Mouse (Mus musculus) megakaryocyte progenitor cell, adult 5-6 weeks (primary cell): Measurements from ENCODE around the gene Timm44. TPM values are rescaled to one million over a fixed set of nuclear protein-coding genes. Genes with fewer than 3 reads are reported as not detected.
A peak's percentile ranks its signal among the peaks of the same experiment; 100 is the strongest.
"Not testable (repeated sequence)": the region's sequence is repeated elsewhere in the genome, so short reads cannot be mapped to it uniquely, and the experiment has no call there.

Experiments used
- ATAC-seq: replicated peaks from 2 replicates; pipeline ENCODE4 v1.8.0; 2016; ENCODE audit warnings: mild to moderate bottlenecking, moderate TSS enrichment, inconsistent platforms; ENCODE audit not compliant: poor library complexity
- total RNA-seq, 2 experiments: library from RNA; stranded (forward) in 1 of 2; stranded (reverse) in 1 of 2; fragments of 157-497, 149-512 nt in 1 of 2; fragments of 200-1000 nt in 1 of 2; gene quantifications; 2 replicates each; pipeline versions ENCODE4 v1.2.3 to v1.2.4; 2015 to 2017

The Timm44 gene
- total RNA-seq, 2 experiments from 2014 or later = 89.1 to 128 TPM

DNA sequence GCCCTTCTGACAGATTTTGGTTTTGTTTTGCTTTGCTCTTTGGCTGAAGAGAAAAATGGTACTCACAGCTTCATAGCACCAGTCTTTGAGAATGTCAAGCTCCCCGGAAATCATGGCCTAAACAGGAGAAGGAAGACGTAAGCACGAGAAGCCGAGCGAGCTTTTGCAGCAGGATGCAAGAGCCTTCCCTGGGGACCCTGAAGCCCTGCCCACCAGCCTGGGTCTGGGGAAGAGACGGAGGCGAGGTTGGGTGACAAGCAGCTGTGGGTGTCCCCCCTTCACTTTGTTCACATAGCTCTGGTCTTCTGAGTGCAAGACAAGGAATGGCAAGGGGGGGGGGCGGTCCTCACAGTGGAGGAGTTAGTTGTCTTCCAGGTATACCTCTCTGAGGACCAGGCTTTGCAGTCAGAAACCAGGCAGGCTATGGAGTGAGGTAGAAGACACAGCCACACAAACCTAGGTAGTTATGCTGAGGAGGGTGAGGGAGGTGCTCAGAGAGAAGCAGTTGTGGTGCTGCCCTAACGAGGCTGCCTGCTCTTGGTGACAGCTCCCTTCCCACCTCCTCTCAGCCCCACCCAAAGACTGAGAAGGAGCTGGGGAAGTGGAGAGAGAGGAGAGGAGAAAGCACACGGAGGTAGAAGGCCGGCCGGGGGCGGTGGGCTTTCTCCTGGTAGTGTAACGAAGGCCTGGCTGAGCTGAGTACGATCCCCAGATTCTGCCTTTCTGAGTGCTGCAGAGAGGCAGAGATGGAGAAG is 10.4 kb downstream of the Timm44 start:
- no peak for ATAC-seq

DNA sequence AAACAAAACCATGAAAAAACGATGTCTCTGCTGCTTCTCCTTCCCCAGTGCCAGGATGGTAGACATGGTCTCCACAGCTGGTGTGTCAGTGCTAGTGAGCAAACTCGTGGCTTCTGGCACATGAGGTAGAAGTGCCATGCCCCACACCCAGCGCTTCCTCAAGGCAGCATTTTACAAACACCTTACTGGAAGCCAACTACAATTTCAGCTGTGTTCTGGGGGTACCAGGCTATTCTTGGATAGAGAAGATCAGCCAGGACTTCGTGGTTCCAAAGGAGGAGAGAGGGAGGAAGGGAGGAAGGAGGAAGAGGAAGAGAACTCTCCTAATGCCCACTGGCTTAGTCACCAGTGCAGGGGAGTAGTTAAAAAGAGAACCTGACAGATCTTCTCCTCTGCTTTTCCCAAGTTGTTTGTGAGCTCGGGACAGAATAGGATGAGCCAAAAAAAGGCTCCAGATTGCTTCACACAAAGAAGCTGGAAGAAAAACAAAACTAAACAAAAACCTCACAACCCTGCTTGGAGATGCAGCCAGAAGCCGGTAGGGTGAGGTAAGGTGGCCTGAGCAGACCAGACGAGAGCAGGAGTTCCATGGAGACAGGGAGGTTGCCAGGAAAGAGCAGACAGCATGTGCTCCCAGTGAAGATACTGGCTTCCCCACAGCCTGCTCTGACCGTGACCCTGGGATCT is 12.5 kb downstream of the Timm44 start:
- ATAC-seq = no peak

DNA sequence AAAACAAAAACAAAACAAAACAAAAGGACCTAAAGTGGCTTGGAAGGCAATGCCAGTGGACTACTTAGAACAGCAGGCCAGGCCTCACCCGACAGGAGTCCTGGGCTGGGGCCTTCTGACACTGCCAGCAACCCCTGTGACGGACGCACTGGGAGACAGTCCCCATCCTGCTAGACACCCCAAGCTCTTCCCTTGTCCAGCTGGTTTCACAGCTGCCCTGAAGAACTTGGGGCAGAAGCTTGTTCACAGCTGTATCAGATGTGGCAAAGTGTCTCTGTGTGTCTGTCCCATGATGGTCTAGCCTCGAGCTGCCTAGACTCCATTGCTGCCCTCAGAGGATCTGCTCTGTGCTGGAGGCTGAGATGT is 15.9 kb downstream of the Timm44 start:
- ATAC-seq = no peak

DNA sequence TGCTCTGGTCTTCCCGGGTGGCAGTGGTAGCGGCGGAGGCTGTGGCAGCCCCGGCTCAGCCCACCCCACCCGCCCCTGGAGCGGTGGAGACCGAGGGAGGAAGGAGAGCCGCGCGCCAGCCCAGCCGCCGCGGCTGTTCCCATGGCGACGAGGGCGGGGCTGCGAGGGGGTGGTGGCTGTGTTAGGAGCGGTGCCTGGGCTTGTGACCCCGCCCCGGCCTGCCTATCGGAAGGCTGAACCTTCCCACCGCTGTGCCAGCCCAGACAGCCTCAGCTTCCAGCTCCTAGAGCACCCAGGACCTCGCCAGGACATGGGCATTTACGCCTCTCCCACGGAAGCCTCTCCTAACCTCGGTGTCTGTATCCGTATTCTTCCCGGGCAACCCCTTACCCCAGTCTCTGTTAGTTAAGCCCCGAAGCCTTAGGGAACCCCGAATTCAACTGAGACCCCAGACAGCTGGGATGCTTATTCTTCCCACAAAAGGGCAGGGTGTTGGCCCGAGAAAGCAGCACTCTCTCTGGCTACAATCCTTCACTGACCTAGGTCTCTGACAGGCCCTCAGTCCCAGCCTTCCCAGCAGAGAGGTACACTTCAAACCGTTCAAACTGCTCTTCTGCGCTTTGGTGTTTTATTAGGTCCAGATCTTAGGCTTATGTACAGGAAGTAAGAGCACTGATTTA is 16.4 kb downstream of the Timm44 start, which contains the start of gene Ctxn1:
TSS of gene Ctxn1 (minus strand) at position 150 of the 680 bp plus-strand sequence.
- ATAC-seq = peak; percentile 92

DNA sequence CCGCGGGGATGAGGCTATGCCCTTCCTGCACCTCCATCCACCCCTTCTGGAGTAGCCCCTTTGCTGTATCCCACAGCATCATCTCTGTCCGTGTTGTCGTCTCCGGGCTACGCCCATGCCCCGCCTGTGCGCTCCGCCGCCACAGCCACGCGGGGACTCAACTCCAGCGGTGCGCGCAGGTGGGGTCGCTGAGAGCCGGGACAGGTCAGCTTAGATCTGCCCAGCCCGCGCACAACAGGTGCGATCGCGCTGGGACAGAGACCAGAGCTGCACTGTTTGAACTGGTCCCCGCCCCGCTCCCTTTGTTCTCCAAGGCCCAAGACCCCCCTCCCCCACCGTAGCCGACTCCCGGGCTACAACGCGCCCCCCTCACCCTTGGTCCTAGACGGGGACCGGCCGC is 17.0 kb downstream of the Timm44 start:
- peak; percentile 13 for ATAC-seq

DNA sequence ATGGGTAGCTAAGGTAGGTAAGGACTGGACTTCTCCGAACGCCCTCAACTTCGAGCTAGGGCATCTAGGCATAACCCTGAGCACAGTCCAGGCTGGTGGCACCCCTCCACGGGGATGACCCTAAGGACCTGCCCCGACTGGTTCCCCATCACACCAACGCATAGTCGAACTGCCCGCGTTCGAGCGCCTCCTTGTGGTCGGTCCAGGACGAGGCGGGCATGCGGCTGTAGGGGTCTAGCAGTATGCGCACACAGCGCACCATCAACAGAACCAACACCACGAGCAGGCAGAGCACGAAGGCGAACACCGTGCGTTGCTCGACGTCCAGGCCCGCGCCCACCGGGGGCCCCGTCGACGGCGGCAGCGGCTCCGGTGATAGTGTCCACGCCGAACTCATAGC is 17.5 kb downstream of the Timm44 start:
- peak; percentile 71 for ATAC-seq

DNA sequence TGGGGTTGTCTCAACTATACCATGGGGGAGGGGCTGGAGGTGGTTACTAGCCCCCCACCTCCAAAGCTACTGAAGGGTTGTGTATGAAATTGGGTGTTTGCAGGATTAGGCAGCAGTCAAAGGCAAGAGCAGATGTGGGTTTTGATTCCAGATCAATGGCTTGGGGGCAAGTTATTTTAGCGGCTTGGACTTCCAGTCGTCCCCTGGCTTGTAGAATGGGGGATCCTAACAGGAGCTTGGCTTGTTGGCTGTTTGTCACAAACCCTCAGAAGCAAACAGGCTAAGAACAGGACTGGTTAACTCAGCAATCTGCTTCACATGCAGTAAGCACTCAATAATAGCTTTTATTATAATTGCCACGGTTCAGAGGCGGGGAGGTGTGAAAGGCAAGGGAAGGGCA is 18.4 kb downstream of the Timm44 start:
- ATAC-seq = no peak

DNA sequence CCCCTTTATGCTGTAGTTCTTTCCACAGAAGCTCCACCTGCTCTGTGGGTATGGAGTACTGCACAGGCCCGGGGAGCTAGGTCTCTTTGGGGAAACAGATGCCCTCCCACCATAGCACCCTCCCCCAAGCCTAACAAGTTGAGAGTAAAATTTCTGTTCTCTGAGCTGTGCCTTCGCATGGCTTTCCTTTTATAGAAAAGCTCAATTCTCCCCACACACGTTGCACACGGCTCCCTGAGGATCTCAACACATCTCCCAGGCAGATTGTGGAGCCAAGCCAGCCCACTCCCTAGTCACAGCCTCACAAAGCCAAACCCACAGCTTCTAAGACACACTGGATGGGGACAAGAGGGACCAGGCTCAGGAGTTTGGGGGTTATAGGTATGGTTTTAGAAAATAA is 18.8 kb downstream of the Timm44 start:
- ATAC-seq = no peak

DNA sequence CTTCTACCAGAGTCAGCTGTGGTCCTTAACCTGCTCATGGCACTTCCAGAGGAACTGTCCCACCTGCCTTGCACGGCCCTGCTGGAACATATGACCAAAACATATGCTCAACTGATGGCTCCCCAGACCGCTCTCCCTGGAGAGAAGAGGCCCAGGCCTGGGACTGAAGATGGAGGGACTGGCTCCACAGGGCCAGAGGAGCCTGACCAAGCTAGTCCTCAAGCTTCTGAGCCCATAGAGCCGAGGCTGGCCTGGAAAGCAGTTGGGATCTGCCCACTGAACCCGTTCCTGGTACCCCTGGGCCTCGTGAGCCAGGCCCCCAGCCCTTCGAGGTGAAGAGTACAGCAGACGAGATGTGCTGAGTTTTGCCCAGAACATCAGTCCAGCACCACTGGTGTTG is 20.2 kb downstream of the Timm44 start:
- ATAC-seq = not testable (repeated sequence)

DNA sequence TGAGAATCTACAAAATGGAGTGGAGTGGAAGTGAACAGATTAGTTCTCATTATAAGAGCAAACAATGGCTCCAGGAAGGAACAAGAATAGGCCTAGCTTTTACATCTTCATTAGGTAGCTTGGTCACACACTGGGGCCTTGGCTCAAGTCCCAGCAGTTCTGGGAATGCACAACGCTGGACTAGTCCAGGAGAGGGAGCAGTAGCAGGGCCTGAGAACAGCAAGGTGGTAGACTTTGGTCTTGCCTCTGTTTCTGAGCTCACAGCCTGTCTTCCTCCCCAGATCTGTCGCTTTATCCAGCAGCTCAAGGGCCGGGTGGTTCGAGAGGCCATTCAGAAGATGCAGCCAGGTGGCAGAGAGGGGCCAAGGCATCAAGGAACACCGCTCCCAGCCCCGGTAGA is 21.7 kb downstream of the Timm44 start:
- ATAC-seq = no peak

DNA sequence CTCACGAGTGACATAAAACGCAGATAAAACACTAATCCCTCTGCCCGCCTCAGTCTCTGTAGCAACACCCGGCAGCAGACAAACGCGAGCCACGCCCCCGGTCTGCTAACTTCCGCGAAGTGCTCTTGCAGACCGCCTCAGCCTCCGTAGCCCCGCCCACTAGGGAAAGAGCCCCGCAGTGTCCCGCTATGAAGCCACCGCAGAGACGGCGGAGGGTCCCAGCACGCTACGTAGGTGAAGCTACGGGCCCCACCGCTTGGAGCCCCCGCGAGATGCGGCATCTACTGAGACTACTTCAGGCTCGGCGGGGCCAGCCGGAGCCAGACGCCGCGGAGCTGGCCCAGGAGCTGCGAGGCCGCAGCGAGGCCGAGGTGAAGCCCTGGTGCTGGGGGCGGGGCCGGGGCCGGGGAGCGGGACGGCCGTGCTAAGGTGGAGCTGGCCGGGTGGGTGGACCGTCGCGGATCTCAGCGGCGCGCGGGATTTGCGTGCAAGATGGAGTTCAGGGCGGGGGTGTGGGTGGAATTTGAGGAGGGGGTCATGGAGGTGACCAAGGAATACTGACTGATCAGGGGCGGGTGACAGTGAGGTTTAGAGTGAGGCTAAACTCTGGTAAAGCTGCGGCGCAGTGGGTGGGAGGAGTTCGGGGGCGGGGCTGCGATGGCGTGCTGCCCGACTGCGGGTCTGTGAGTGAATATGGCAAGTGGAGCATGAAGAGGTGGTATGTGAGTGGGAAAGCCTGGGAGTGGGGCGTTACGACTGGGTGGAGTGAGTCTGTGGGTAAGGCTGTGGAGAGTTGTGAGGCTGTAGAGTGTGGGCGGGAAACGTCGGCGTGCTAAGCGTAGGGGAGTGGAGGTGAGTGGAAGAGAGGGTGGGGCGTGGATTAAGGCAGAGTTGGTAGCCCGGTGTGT is 22.5 kb downstream of the Timm44 start, which contains the start of gene Snapc2:
TSS of gene Snapc2 (plus strand) at position 147 of the 908 bp plus-strand sequence.
- peak; percentile 83 for ATAC-seq

DNA sequence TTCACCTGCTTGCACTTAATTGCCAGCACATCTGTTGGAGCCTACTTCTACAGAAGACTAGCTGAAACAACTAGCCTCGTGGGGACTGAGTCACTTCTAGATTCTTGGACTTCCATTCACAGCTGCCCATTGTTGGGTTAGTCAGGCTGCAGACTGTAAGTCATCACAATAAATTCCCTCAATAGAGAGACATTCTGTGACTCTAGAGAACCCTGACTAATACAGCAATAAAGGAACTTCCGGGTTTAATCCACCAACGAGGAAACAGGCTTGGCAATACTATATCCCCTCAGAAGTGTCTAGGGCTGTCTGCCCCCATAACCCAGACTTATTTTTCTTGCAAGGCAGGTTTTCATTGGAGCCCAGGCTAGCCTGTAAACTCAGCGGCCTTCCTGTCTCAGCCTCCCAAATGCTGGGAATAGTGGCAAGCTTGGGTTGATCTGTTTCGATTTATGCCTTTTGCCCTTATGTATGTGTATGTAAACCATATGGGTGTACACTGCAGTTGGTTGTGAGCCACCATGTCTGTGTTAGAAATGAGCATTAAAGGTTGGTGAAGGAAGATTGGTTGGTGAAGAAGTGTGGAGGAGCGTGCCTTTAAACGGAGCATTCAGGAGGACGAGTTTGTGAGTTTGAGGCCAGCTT is 23.5 kb downstream of the Timm44 start:
- no peak for ATAC-seq

DNA sequence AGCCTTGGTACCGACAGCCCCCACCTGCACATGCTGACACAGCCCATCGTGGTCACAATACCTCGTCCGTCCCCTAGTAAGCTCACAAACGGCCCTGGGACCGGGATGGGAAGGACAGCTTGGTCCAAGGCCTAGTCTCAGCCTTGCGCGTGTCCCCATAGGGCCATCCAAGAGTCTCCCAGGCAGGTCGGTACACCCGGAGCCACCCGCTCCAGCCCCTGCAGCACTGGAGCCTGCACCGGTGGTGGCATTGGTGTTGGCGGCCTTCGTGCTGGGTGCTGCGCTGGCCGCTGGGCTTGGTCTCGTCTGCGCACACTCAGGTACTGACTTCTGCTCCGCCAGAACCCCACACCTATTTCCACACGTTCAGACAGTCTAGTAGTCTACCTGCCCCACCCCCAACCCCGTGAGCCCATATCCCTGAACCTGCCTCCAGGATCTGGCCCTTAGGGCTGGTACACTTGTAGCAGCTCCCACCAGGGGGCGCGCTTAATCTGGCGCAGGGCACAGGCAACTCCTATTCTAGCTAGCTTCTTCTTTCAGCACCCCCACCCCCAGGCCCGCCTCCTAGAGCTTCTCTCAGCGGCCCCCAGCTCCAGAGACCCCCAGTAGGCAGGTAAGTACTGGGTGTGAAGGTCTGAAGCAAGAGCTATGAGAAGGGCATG is 25.3 kb downstream of the Timm44 start:
- ATAC-seq = peak; percentile 69

DNA sequence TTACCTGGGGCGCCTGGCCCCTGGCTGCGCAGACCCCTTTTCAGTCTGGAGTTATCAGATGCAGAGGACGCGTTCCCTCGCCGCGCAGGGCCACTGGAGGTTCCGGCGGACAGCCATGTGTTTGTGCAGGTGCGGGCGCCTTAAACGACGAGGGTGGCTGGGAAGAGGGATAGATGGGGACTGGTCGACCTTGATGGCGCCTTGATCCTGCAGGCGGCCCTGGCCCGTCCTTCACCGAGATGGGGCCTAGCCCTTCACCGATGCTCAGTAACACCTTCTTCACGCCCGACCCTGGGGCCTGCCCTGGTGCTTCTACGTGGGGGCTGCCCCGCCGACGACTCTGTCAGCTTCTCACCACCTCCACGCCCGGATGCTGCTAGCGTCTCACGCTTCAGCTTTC is 26.5 kb downstream of the Timm44 start:
- no peak for ATAC-seq

DNA sequence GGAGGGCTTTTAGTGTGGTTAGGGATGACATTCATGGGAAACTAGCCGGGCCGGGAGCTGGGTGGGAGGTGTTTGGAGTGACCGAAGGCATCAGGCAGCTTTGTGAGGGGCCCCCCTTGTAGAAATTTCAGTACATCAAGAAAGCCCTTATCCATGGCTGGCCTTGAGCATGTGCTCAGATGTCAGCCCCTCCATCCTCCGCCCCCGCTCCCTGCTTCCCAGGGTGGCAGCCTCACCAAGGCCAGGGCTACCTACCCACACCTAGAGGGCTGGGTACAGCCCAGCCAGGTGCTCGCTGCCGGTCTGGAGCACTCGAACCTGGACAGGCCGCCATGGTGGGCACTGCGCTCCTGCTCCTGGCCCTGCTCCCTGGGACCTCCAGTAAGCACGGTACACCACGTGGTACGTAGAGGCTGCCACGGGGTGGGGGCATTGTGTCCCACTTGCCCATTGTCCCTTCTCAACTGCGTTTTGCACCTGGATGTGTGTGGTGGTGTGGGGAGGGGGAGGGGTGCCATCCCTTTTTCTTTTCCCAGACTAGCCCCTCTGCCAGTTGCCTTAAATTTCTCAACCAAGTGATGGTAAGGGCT is 27.7 kb downstream of the Timm44 start, which contains the start of gene Tgfbr3l:
TSS of gene Tgfbr3l (plus strand) at position 264 of the 590 bp plus-strand sequence.
- no peak for ATAC-seq

DNA sequence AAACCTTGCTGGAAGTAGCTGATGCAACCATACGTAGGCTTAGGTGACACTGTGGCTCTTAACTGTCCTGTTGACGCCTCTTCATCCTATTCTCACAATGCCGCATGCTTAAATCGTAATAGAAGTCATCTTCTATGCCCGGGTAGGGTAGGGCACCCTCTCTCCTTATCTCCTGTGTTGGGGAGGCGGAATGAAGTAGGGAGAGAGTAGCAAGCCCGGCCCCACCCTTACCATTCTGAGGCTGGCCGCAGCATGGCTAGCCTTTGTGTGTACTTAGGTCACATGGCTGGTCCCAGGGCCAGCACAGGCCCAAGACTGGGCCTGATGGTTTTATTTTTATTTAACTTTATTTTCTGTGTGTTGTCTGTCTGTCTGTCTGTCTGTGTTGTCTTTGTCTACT is 28.5 kb downstream of the Timm44 start:
- no peak for ATAC-seq

DNA sequence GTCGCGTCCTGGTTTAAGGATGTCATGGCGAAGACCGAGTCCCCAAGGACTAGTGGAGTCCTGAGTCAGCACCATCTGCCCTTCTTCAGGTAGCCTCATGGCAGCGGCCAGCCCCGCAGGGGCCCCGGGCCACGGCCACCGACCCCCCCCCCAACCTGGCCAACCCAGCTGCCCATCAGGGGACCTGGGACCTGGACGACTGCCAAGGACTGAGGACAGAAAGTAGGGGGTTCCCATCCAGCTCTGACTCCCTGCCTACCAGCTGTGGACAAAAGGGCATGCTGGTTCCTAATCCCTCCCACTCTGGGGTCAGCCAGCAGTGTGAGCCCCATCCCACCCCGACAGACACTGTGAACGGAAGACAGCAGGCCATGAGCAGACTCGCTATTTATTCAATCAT is 30.0 kb downstream of the Timm44 start:
- no peak for ATAC-seq

DNA sequence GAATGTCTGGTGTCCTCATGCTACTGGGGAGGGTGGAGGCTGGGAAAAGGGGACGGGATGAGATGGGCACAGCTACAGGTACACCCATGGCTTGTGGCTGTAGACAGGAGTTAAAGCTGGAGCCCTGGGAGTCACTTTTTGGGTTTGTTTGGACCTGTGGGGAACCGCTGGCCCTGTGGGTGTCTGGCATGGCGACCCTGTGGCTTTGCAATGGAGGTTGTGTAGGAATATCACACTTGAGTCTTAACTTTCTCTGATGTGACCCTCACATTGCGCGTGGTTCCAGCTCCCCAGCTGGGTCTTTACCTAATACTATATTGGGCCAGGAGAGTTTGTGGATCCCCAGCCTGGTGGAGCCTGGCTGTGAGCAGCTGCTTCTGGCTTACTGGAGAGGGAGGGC is 30.7 kb downstream of the Timm44 start:
- no peak for ATAC-seq

DNA sequence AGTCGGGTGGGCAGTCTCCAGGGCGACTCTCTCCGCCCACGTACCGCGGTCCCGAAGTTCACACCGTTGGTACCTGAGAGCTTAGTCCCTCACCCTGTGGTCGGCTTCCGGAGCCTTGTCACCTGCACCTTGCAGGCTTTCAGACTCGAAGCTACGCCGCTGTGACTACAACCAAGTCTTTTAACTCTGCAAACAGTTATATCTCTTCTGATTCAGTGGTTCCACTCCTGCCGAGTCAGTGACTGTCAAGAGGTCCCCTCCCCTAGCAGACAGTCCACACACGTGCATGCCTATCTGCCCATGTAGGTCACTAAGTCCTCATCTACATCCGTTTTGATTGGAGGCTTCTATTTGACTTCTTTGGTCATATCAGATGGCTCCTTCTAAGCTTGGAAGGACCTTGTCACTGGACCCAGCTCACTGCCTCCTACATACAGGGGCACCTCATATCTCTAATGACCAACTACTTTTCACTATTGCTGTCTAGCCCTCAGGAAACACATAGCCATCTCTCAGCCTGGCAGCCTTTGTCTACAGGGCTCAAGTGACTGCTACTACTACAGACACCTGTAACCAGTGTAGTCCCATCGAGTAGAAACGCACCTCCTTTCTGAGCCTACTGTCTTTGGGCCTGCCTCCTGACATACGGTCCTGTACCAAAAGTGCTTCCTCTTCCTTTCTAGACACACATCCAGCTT is 36.4 kb downstream of the Timm44 start:
- peak; percentile 30 for ATAC-seq
